Comparison of ENCODE assay signal across 19 mouse cellular contexts in the genomic region with DNA sequence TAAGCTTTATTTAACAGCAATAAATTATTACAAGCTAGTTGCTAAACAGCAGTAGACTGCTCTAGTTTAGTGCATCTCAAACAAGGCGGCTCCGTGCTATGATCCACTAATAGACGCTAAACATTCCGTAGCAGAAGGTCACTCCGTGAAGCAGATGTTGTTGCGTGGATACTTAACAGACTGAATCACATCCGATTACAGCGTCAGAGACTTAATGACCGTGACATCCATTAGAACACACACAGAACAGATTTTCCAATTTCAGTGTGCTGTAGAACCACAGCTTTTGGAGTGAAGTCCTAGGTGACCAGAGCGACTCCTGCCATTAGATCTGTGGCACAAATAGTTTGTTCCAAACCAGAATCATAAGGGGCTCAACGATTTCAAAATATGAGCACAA.
A peak's percentile ranks its signal among the peaks of the same experiment; 100 is the strongest.
DNase-seq lines count a peak whose midpoint lies in the region; ATAC-seq and TF ChIP-seq lines count a peak whose summit lies in the region.
"Had no signal": no experiment of that assay in that cellular context is flagged by ENCODE, and none has a peak within 500 bp of the region (broad histone marks: within the 10 kb centered on the region; RNA-seq: fewer than 3 reads in every experiment).

No protein-coding gene starts in this region.

- no peak overlapping the region for H3K9ac ChIP-seq in forebrain, embryonic 12.5 days
- H3K9ac ChIP-seq in forebrain, embryonic 15.5 days (replicated peaks): no peak overlapping the region
- H3K9ac ChIP-seq in neural tube, embryonic 11.5 days (ENCODE audit: low read length): no peak overlapping the region
- no peak overlapping the region for H3K9ac ChIP-seq in midbrain, postnatal 0 days (replicated peaks; ENCODE audit: low read length, poor library complexity, severe bottlenecking)
- H3K9ac ChIP-seq: liver, embryonic 14.5 days had no signal

- intact Hi-C loops in gastrocnemius, postnatal 36 days (cut with DNase I): no loop called here

- H3K4me1 ChIP-seq in forebrain, embryonic 12.5 days: 0 out of 2 replicates have a peak, but pooled peaks cover 3% of the 10 kb centered on the region
- 0 out of 2 replicates have a peak, but pooled peaks cover 3% of the 10 kb centered on the region for H3K4me1 ChIP-seq in forebrain, embryonic 15.5 days
- no peaks in the 10 kb centered on the region for H3K4me1 ChIP-seq in neural tube, embryonic 11.5 days (ENCODE audit: control insufficient read depth, insufficient read depth, low read length)
- H3K4me1 ChIP-seq in midbrain, postnatal 0 days (ENCODE audit: insufficient read depth, low read length): no peaks in the 10 kb centered on the region
- H3K4me1 ChIP-seq: megakaryocyte, embryonic 14.5 days had no signal

- H3K4me3 ChIP-seq in forebrain, embryonic 12.5 days (replicated peaks): no peak overlapping the region
- no peak overlapping the region for H3K4me3 ChIP-seq in forebrain, embryonic 15.5 days
- no peak overlapping the region for H3K4me3 ChIP-seq in neural tube, embryonic 11.5 days (ENCODE audit: low read depth, low read length)
- H3K4me3 ChIP-seq in midbrain, postnatal 0 days (ENCODE audit: low read depth, low read length): no peak overlapping the region
- no peak overlapping the region for H3K4me3 ChIP-seq in layer of hippocampus, adult 2 months
- H3K4me3 ChIP-seq: megakaryocyte, embryonic 14.5 days had no signal

- peaks cover 9% of the 10 kb centered on the region for H3K36me3 ChIP-seq in forebrain, embryonic 12.5 days (replicated peaks)
- no peaks in the 10 kb centered on the region for H3K36me3 ChIP-seq in forebrain, embryonic 15.5 days
- no peaks in the 10 kb centered on the region for H3K36me3 ChIP-seq in neural tube, embryonic 11.5 days (ENCODE audit: control insufficient read depth, insufficient read depth, low read length)
- 0 out of 2 replicates have a peak, but pooled peaks cover 2% of the 10 kb centered on the region for H3K36me3 ChIP-seq in midbrain, postnatal 0 days (ENCODE audit: insufficient read depth, low read length)

- ATAC-seq in forebrain, embryonic 12.5 days (ENCODE audit: low FRiP score): peak; percentile 51; the same call in 1 of the 2 replicates
- ATAC-seq in forebrain, embryonic 15.5 days (replicated peaks): no peak
- peak; percentile 61 for ATAC-seq in neural tube, embryonic 11.5 days (ENCODE audit: insufficient read depth, low FRiP score, low TSS enrichment)
- no peak for ATAC-seq in midbrain, postnatal 0 days (ENCODE audit: low FRiP score)
- ATAC-seq: activated CD4-positive, CD25-positive, alpha-beta regulatory T cell, adult 4 months; lung, postnatal 0 days had no signal

- DNase-seq in neural tube, embryonic 11.5 days (ENCODE audit: low spot score): peak; percentile 24
- no peak for DNase-seq in neural tube, embryonic 10.5 days (ENCODE audit: extremely low spot score, low spot score)
- DNase-seq in midbrain, postnatal 0 days (ENCODE audit: low spot score): peak; percentile 54
- DNase-seq in right cerebral cortex, postnatal 36 days (ENCODE audit: low spot score in 2 of 2): no peak
- DNase-seq in gastrocnemius, postnatal 36 days: no peak
- no peak for DNase-seq in layer of hippocampus, adult 2 months (ENCODE audit: low spot score in 2 of 2)
- DNase-seq: adrenal gland, postnatal 36 days; cerebellum, postnatal 25 days; gastrocnemius, postnatal 10 days; kidney, adult 11 months; kidney, postnatal 25 days; thymus, postnatal 4 days had no signal

- no peaks in the 10 kb centered on the region for H3K9me3 ChIP-seq in forebrain, embryonic 12.5 days
- H3K9me3 ChIP-seq in forebrain, embryonic 15.5 days: no peaks in the 10 kb centered on the region
- no peaks in the 10 kb centered on the region for H3K9me3 ChIP-seq in neural tube, embryonic 11.5 days (ENCODE audit: control insufficient read depth, low read length)
- H3K9me3 ChIP-seq in midbrain, postnatal 0 days (ENCODE audit: low read length): no peaks in the 10 kb centered on the region

- no peak overlapping the region for H3K27ac ChIP-seq in forebrain, embryonic 12.5 days
- H3K27ac ChIP-seq in forebrain, embryonic 15.5 days (replicated peaks): no peak overlapping the region
- H3K27ac ChIP-seq in neural tube, embryonic 11.5 days (ENCODE audit: low read depth, low read length): no peak overlapping the region
- no peak overlapping the region for H3K27ac ChIP-seq in midbrain, postnatal 0 days (ENCODE audit: low read depth, low read length)
- no peak overlapping the region for H3K27ac ChIP-seq in layer of hippocampus, adult 2 months
- H3K27ac ChIP-seq: liver, embryonic 14.5 days had no signal

- no peak overlapping the region for H3K4me2 ChIP-seq in forebrain, embryonic 12.5 days
- no peak overlapping the region for H3K4me2 ChIP-seq in forebrain, embryonic 15.5 days (replicated peaks)
- H3K4me2 ChIP-seq in neural tube, embryonic 11.5 days (ENCODE audit: low read depth): no peak overlapping the region
- no peak overlapping the region for H3K4me2 ChIP-seq in midbrain, postnatal 0 days (ENCODE audit: low read depth, low read length, poor library complexity, severe bottlenecking)
- H3K4me2 ChIP-seq: heart, embryonic 11.5 days had no signal

- 71% methylated on average over 11 of the region's 11 CpGs for WGBS in forebrain, embryonic 12.5 days
- WGBS in forebrain, embryonic 15.5 days: 58% methylated on average over 11 of the region's 11 CpGs
- WGBS in neural tube, embryonic 11.5 days: 47% methylated on average over 11 of the region's 11 CpGs
- WGBS in midbrain, postnatal 0 days: 50% methylated on average over 11 of the region's 11 CpGs

- TF ChIP-seq CTCF in midbrain, postnatal 0 days (IDR thresholded peaks at IDR 0.05): no peak
- TF ChIP-seq CTCF in layer of hippocampus, adult 2 months (conservative IDR thresholded peaks at IDR 0.05): no peak

- no peaks in the 10 kb centered on the region for H3K27me3 ChIP-seq in forebrain, embryonic 12.5 days
- H3K27me3 ChIP-seq in forebrain, embryonic 15.5 days: no peaks in the 10 kb centered on the region
- no peaks in the 10 kb centered on the region for H3K27me3 ChIP-seq in neural tube, embryonic 11.5 days (ENCODE audit: control insufficient read depth, insufficient read depth, low read length)
- H3K27me3 ChIP-seq in midbrain, postnatal 0 days (ENCODE audit: insufficient read depth, low read length): no peaks in the 10 kb centered on the region
- H3K27me3 ChIP-seq: megakaryocyte, embryonic 14.5 days had no signal

Comparison
In these comparisons a context has a peak if more than half of its experiments do, and no peak if none do; other contexts are left out.
1. ATAC-seq: peak in forebrain, embryonic 12.5 days (single experiment) and neural tube, embryonic 11.5 days (single experiment); none in forebrain, embryonic 15.5 days (single experiment) and midbrain, postnatal 0 days (single experiment).
2. DNase-seq: peak in neural tube, embryonic 11.5 days (single experiment) and midbrain, postnatal 0 days (single experiment); none in neural tube, embryonic 10.5 days (single experiment), right cerebral cortex, postnatal 36 days (0 of 2), gastrocnemius, postnatal 36 days (0 of 2) and layer of hippocampus, adult 2 months (0 of 2).